Mouse (Mus musculus) CH12.LX (cell line): ENCODE data around the gene Adat3.

Source experiments
- CTCF ChIP-seq, 2 experiments: IDR thresholded peaks in 1 of 2; conservative IDR thresholded peaks in 1 of 2; 2 replicates each; pipeline ENCODE4 v1.5.1; 2011 to 2012; ENCODE audit warnings: low read depth in 2 of 2, low read length in 2 of 2, improper control_type of control experiment in 1 of 2, inconsistent platforms in 1 of 2, mild to moderate bottlenecking in 1 of 2, moderate library complexity in 1 of 2
- E2F4 ChIP-seq: IDR thresholded peaks from 2 replicates; pipeline ENCODE4 v1.6.1; 2011; ENCODE audit warnings: low read depth, low read length, improper control_type of control experiment; ENCODE audit not compliant: insufficient replicate concordance
- EP300 ChIP-seq: IDR thresholded peaks from 2 replicates; pipeline ENCODE4 v1.6.1; 2011; ENCODE audit warnings: low read length, improper control_type of control experiment
- MAFK ChIP-seq: IDR thresholded peaks from 2 replicates; pipeline ENCODE4 v1.6.1; 2011; ENCODE audit warnings: low read length, improper control_type of control experiment; ENCODE audit not compliant: insufficient replicate concordance
- MAX ChIP-seq: IDR thresholded peaks from 2 replicates; pipeline ENCODE4 v1.6.1; 2011; ENCODE audit warnings: low read length, improper control_type of control experiment
- MEF2A ChIP-seq: IDR thresholded peaks from 2 replicates; pipeline ENCODE4 v1.6.1; 2014; ENCODE audit warnings: low read depth, mild to moderate bottlenecking, inconsistent platforms, low read length, improper control_type of control experiment, borderline replicate concordance
- MXI1 ChIP-seq: IDR thresholded peaks from 2 replicates; pipeline ENCODE4 v1.6.1; 2011; ENCODE audit warnings: mild to moderate bottlenecking, low read depth, low read length, improper control_type of control experiment
- POLR2A ChIP-seq: IDR thresholded peaks from 2 replicates; pipeline ENCODE4 v1.6.1; 2011; ENCODE audit warnings: low read depth, mild to moderate bottlenecking, improper control_type of control experiment, low read length
- POLR2AphosphoS2 ChIP-seq: IDR thresholded peaks from 2 replicates; pipeline ENCODE4 v1.6.1; 2011; ENCODE audit warnings: low read depth, low read length, improper control_type of control experiment
- USF1 ChIP-seq: IDR thresholded peaks from 2 replicates; pipeline ENCODE4 v1.6.1; 2014; ENCODE audit warnings: low read depth, mild to moderate bottlenecking, inconsistent platforms, low read length, improper control_type of control experiment
- ZKSCAN1 ChIP-seq: IDR thresholded peaks from 2 replicates; pipeline ENCODE4 v1.6.1; 2012; ENCODE audit warnings: low read depth, inconsistent platforms, low read length, improper control_type of control experiment, borderline replicate concordance
- ZNF384 ChIP-seq: IDR thresholded peaks from 2 replicates; pipeline ENCODE4 v1.6.1; 2012; ENCODE audit warnings: low read depth, low read length, improper control_type of control experiment, inconsistent platforms

DNA sequence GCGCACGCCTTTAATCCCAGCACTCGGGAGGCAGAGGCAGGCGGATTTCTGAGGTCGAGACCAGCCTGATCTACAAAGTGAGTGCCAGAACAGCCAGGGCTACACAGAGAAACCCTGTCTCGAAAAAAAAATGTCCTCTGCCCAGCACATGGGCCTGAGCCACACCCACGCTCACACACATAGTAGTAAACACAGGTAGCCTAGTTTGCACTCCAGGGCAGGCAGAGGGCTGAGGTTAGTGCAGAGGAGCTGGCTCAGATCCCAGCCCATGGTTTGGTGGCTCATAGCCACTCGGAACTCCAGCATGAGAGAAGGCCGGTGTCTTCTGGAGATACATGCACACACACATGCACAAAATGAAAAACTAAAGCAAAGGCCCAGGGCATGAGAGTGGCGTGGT is 44.3 kb downstream of the Adat3 start:
- TF ChIP-seq USF1 (no peak), ZNF384 (no peak), CTCF (conservative IDR thresholded peaks at IDR 0.05 in 1 of 2, IDR thresholded peaks at IDR 0.05 in 1 of 2; ENCODE audit: low read depth in 2 of 2, low read length in 2 of 2) (no peak), ZKSCAN1 (no peak), MEF2A (no peak), MXI1 (no peak), POLR2A (no peak), POLR2AphosphoS2 (no peak), EP300 (no peak), E2F4 (no peak), MAX (no peak), MAFK (no peak)
